Mouse (Mus musculus) G1E (cell line): ENCODE data around the gene Ddi2.

Experiments
- CTCF ChIP-seq: IDR thresholded peaks from 2 replicates; pipeline ENCODE4 v1.5.1; 2012; ENCODE audit warnings: low read depth, low read length, inconsistent platforms, mixed read lengths
- GATA1 ChIP-seq: IDR thresholded peaks from 2 replicates; pipeline ENCODE4 v1.6.1; 2012; ENCODE audit warnings: borderline replicate concordance, low read length, inconsistent platforms, mixed read lengths

GRCm38 (mm10) chr4:141735206-141735560 is 12.0 kb upstream of the Ddi2 start:
- no peak for TF ChIP-seq GATA1
- TF ChIP-seq CTCF: no peak
